18 mouse cellular contexts compared by ENCODE assay signal in genomic region chr14:37136110-37136509, GRCm38 (mm10). TPM values are rescaled to one million over a fixed set of nuclear protein-coding genes. Genes with fewer than 3 reads are reported as not detected.
A peak's percentile ranks its signal among the peaks of the same experiment; 100 is the strongest.
DNase-seq lines count a peak whose midpoint lies in the region; ATAC-seq and TF ChIP-seq lines count a peak whose summit lies in the region.
"Had no signal": no experiment of that assay in that cellular context is flagged by ENCODE, and none has a peak within 500 bp of the region (broad histone marks: within the 10 kb centered on the region; RNA-seq: fewer than 3 reads in every experiment).

No protein-coding gene starts in this region.

- ATAC-seq in hindbrain, postnatal 0 days: no peak
- no peak for ATAC-seq in hindbrain, embryonic 11.5 days (ENCODE audit: low FRiP score)
- no peak for ATAC-seq in liver, embryonic 14.5 days (ENCODE audit: insufficient read depth)

- no peaks in the 10 kb centered on the region for H3K9me3 ChIP-seq in hindbrain, postnatal 0 days (ENCODE audit: low read length)
- no peaks in the 10 kb centered on the region for H3K9me3 ChIP-seq in hindbrain, embryonic 11.5 days (ENCODE audit: control insufficient read depth, low read length)
- H3K9me3 ChIP-seq in CH12.LX (replicated peaks; ENCODE audit: low read length): no peaks in the 10 kb centered on the region
- no peaks in the 10 kb centered on the region for H3K9me3 ChIP-seq in liver, embryonic 14.5 days (ENCODE audit: control insufficient read depth, low read length)
- H3K9me3 ChIP-seq: G1E; heart, embryonic 13.5 days; hindbrain, embryonic 10.5 days; neural tube, embryonic 12.5 days had no signal

- H3K27ac ChIP-seq in hindbrain, postnatal 0 days: no peak overlapping the region
- no peak overlapping the region for H3K27ac ChIP-seq in hindbrain, embryonic 11.5 days (ENCODE audit: low read depth, low read length)
- H3K27ac ChIP-seq in CH12.LX (ENCODE audit: insufficient read depth, low read depth): no peak overlapping the region
- H3K27ac ChIP-seq in liver, embryonic 14.5 days: no peak overlapping the region
- H3K27ac ChIP-seq: heart, embryonic 13.5 days; neural tube, embryonic 12.5 days had no signal

- H3K36me3 ChIP-seq in hindbrain, postnatal 0 days (ENCODE audit: insufficient read depth, low read length): peaks cover 12% of the 10 kb centered on the region; the same call in 1 of the 2 replicates
- no peaks in the 10 kb centered on the region for H3K36me3 ChIP-seq in hindbrain, embryonic 11.5 days (ENCODE audit: control insufficient read depth, insufficient read depth, low read length)
- peaks cover 11 to 24% of the 10 kb centered on the region in 2 experiments for H3K36me3 ChIP-seq in CH12.LX (replicated peaks in 1 of 2; ENCODE audit: control insufficient read depth in 1 of 2, insufficient read depth in 1 of 2, low read length in 1 of 2)
- peaks cover 23% of the 10 kb centered on the region for H3K36me3 ChIP-seq in liver, embryonic 14.5 days (replicated peaks; ENCODE audit: control insufficient read depth, insufficient read depth, low read depth)

- dilution Hi-C loops in CH12.LX (cut with MboI; ENCODE audit: extremely low pct_ligation_motif_present, extremely low pct_unique_long_range_greater_than_20kb, low sequenced_read_pairs): no loop called here

- no peak for TF ChIP-seq RAD21 in CH12.LX (IDR thresholded peaks at IDR 0.05; ENCODE audit: low read depth, low read length)

- no peak for TF ChIP-seq POLR2A in CH12.LX (IDR thresholded peaks at IDR 0.05; ENCODE audit: low read depth, low read length)

- 81% methylated on average over 4 of the region's 4 CpGs for WGBS in hindbrain, postnatal 0 days
- 81% methylated on average over 4 of the region's 4 CpGs for WGBS in hindbrain, embryonic 11.5 days
- WGBS in liver, embryonic 14.5 days (ENCODE audit: insufficient replicate concordance): 71% methylated on average over 4 of the region's 4 CpGs

- TF ChIP-seq CTCF in hindbrain, postnatal 0 days (IDR thresholded peaks at IDR 0.05; ENCODE audit: low read depth): no peak
- no peak for TF ChIP-seq CTCF in CH12.LX (conservative IDR thresholded peaks at IDR 0.05 in 1 of 2, IDR thresholded peaks at IDR 0.05 in 1 of 2; ENCODE audit: low read depth in 2 of 2, low read length in 2 of 2)
- no peak for TF ChIP-seq CTCF in liver, embryonic 14.5 days (IDR thresholded peaks at IDR 0.05; ENCODE audit: low read depth)

- no peak for TF ChIP-seq EP300 in CH12.LX (IDR thresholded peaks at IDR 0.05; ENCODE audit: low read length)
- no peak for TF ChIP-seq EP300 in liver, embryonic 14.5 days (IDR thresholded peaks at IDR 0.05; ENCODE audit: low read depth)

- in situ Hi-C loops in CH12.LX (cut with MboI; ENCODE audit: low pct_ligation_motif_present, low pct_unique_long_range_greater_than_20kb, low sequenced_read_pairs): loop anchor here (25.0 kb wide), 1 partner anchor 274 kb away; no protein-coding TSS in a partner anchor

- H3K9ac ChIP-seq in hindbrain, postnatal 0 days (replicated peaks; ENCODE audit: low read length): no peak overlapping the region
- no peak overlapping the region for H3K9ac ChIP-seq in hindbrain, embryonic 11.5 days (ENCODE audit: low read depth, low read length)
- H3K9ac ChIP-seq in CH12.LX (ENCODE audit: insufficient read depth, low read depth): peak overlapping the region; percentile 53; the same call in 1 of the 2 replicates
- H3K9ac ChIP-seq in liver, embryonic 14.5 days (replicated peaks): no peak overlapping the region

- H3K79me2 ChIP-seq in CH12.LX (replicated peaks; ENCODE audit: control insufficient read depth, extremely low read depth, insufficient read depth, poor library complexity, severe bottlenecking): peaks cover 24% of the 10 kb centered on the region

- no peak overlapping the region for H3K4me3 ChIP-seq in hindbrain, postnatal 0 days (ENCODE audit: low read length)
- H3K4me3 ChIP-seq in hindbrain, embryonic 11.5 days (ENCODE audit: low read depth, low read length): no peak overlapping the region
- peak overlapping the region in 2 of 3 experiments; percentile 48 to 85 for H3K4me3 ChIP-seq in CH12.LX (replicated peaks in 1 of 3; ENCODE audit: low read depth in 2 of 3, low read length in 2 of 3, poor library complexity in 1 of 3)
- no peak overlapping the region for H3K4me3 ChIP-seq in liver, embryonic 14.5 days (ENCODE audit: insufficient read depth in 1 of 2, low read depth in 2 of 2, low read length in 2 of 2)

- H3K4me2 ChIP-seq in hindbrain, postnatal 0 days (ENCODE audit: low read depth, low read length): peak overlapping the region; percentile 71; the same call in 1 of the 2 replicates
- H3K4me2 ChIP-seq in hindbrain, embryonic 11.5 days (replicated peaks; ENCODE audit: low read depth, low read length): no peak overlapping the region
- peak overlapping the region; percentile 94 for H3K4me2 ChIP-seq in CH12.LX (ENCODE audit: insufficient read depth, low read depth, poor library complexity, severe bottlenecking)
- peak overlapping the region; percentile 11; the same call in 1 of the 2 replicates for H3K4me2 ChIP-seq in liver, embryonic 14.5 days (ENCODE audit: low read depth)

- H3K4me1 ChIP-seq in hindbrain, postnatal 0 days (ENCODE audit: insufficient read depth, low read length): 0 out of 2 replicates have a peak, but pooled peaks cover 3% of the 10 kb centered on the region
- no peaks in the 10 kb centered on the region for H3K4me1 ChIP-seq in hindbrain, embryonic 11.5 days (replicated peaks; ENCODE audit: control insufficient read depth, insufficient read depth, low read length)
- peaks cover 2 to 38% of the 10 kb centered on the region in 2 experiments for H3K4me1 ChIP-seq in CH12.LX (ENCODE audit: control insufficient read depth in 1 of 2, insufficient read depth in 2 of 2)
- peaks cover 0 to 2% of the 10 kb centered on the region in 2 experiments; a peak in 2 of 4 replicates for H3K4me1 ChIP-seq in liver, embryonic 14.5 days (replicated peaks; ENCODE audit: control insufficient read depth in 2 of 2, insufficient read depth in 2 of 2, low read length in 1 of 2)

- H3K27me3 ChIP-seq in hindbrain, postnatal 0 days (ENCODE audit: insufficient read depth, low read length): no peaks in the 10 kb centered on the region
- H3K27me3 ChIP-seq in hindbrain, embryonic 11.5 days (ENCODE audit: control insufficient read depth, insufficient read depth, low read length): no peaks in the 10 kb centered on the region
- H3K27me3 ChIP-seq in CH12.LX (replicated peaks): no peaks in the 10 kb centered on the region
- no peaks in the 10 kb centered on the region for H3K27me3 ChIP-seq in liver, embryonic 14.5 days (ENCODE audit: control insufficient read depth, insufficient read depth, low read length)
- H3K27me3 ChIP-seq: heart, embryonic 13.5 days; neural tube, embryonic 12.5 days had no signal

- DNase-seq in cerebellum, postnatal 10 days: peak; percentile 14 to 27
- no peak for DNase-seq in cerebellum, postnatal 25 days
- no peak for DNase-seq in hindbrain, postnatal 0 days (ENCODE audit: low spot score)
- DNase-seq in hindbrain, embryonic 11.5 days (ENCODE audit: low spot score): no peak
- DNase-seq in CH12.LX (ENCODE audit: extremely low read depth): no peak
- no peak for DNase-seq in liver, embryonic 14.5 days (ENCODE audit: low read depth in 3 of 3, low spot score in 3 of 3)
- DNase-seq in adrenal gland, adult (ENCODE audit: inconsistent age in 2 of 2, low spot score in 1 of 2): no peak
- no peak for DNase-seq in spleen, adult 18-20 months
- DNase-seq: adrenal gland, postnatal 36 days; gastrocnemius, postnatal 36 days; kidney, postnatal 10 days; left cerebral cortex, postnatal 4 days; lung, adult 2 months had no signal

TF ChIP-seq in CH12.LX, 34 proteins besides CTCF, POLR2A, EP300 and RAD21 (continues in another document):
- TF ChIP-seq PAX5 (IDR thresholded peaks at IDR 0.05; ENCODE audit: low read length): no peak
- TF ChIP-seq ETS1 (conservative IDR thresholded peaks at IDR 0.05; ENCODE audit: low read depth, low read length): no peak
- no peak for TF ChIP-seq NELFE (IDR thresholded peaks at IDR 0.05; ENCODE audit: low read depth, low read length)
- no peak for TF ChIP-seq ZMIZ1 (IDR thresholded peaks at IDR 0.05; ENCODE audit: low read depth, low read length)
- no peak for TF ChIP-seq MEF2A (IDR thresholded peaks at IDR 0.05; ENCODE audit: borderline replicate concordance, low read depth, low read length)
- no peak for TF ChIP-seq ELF1 (IDR thresholded peaks at IDR 0.05; ENCODE audit: low read depth, low read length)
- no peak for TF ChIP-seq TBP (conservative IDR thresholded peaks at IDR 0.05; ENCODE audit: low read depth, low read length)
- no peak for TF ChIP-seq UBTF (IDR thresholded peaks at IDR 0.05; ENCODE audit: low read depth, low read length)
- no peak for TF ChIP-seq POLR2AphosphoS2 (IDR thresholded peaks at IDR 0.05; ENCODE audit: low read depth, low read length)

RNA-seq across cellular contexts. Expression of gene Ghitm, which starts 1.0 kb away (rescaled TPM):
- total RNA-seq in hindbrain, postnatal 0 days (2014; rRNA removed): 86.5 and 103 TPM in 2 replicates
- 237 and 241 TPM in 2 replicates for polyA plus RNA-seq in hindbrain, postnatal 0 days (2015; fragmentation: Nextera tagmentation; extraction: Ambion mirVana)
- 189 and 215 TPM in 2 replicates for polyA plus RNA-seq in hindbrain, embryonic 11.5 days (2014; fragmentation: Nextera tagmentation; extraction: Ambion mirVana)
- 190 and 302 TPM in 2 replicates for total RNA-seq in CH12.LX (2012; rRNA removed)
- total RNA-seq in CH12.LX (2014; rRNA removed): 320 and 363 TPM in 2 replicates
- polyA plus RNA-seq in CH12.LX (2012; ENCODE audit: insufficient read length, low read depth): 311 TPM in 2 replicates
- 64.5 and 88.4 TPM in 2 replicates for polyA plus RNA-seq in liver, embryonic 14.5 days (2012; rRNA removed)
- 231 and 243 TPM in 2 replicates for polyA plus RNA-seq in liver, embryonic 14.5 days (2014; fragmentation: Nextera tagmentation; extraction: Ambion mirVana)

RNA-seq across cellular contexts. Expression of gene 2610528A11Rik, which starts 22.3 kb away (rescaled TPM):
- total RNA-seq in hindbrain, postnatal 0 days (2014; rRNA removed): not detected in 2 replicates
- polyA plus RNA-seq in hindbrain, postnatal 0 days (2015; fragmentation: Nextera tagmentation; extraction: Ambion mirVana): 0.66 and 0.73 TPM in 2 replicates
- 0.34 and 0.38 TPM in 2 replicates for polyA plus RNA-seq in hindbrain, embryonic 11.5 days (2014; fragmentation: Nextera tagmentation; extraction: Ambion mirVana)
- total RNA-seq in CH12.LX (2012; rRNA removed) (not detected in 2 replicates), CH12.LX (2014; rRNA removed) (not detected in 2 replicates)
- polyA plus RNA-seq in CH12.LX (2012; ENCODE audit: insufficient read length, low read depth): not detected in 2 replicates
- polyA plus RNA-seq in liver, embryonic 14.5 days (2012; rRNA removed): 0.35 and 0.54 TPM in 2 replicates
- not detected in 2 replicates for polyA plus RNA-seq in liver, embryonic 14.5 days (2014; fragmentation: Nextera tagmentation; extraction: Ambion mirVana)
- total RNA-seq: G1E; midbrain, postnatal 0 days had no signal
- polyA plus RNA-seq: G1E had no signal

RNA-seq across cellular contexts. Expression of gene Cdhr1, which starts 38.0 kb away (rescaled TPM):
- 7.4 and 8.0 TPM in 2 replicates for total RNA-seq in hindbrain, postnatal 0 days (2014; rRNA removed)
- 6.0 and 6.6 TPM in 2 replicates for polyA plus RNA-seq in hindbrain, postnatal 0 days (2015; fragmentation: Nextera tagmentation; extraction: Ambion mirVana)
- polyA plus RNA-seq in hindbrain, embryonic 11.5 days (2014; fragmentation: Nextera tagmentation; extraction: Ambion mirVana): 1.2 and 2.3 TPM in 2 replicates
- total RNA-seq in CH12.LX (2012; rRNA removed) (not detected in 2 replicates), CH12.LX (2014; rRNA removed) (not detected in 2 replicates)
- polyA plus RNA-seq in CH12.LX (2012; ENCODE audit: insufficient read length, low read depth): not detected in 2 replicates
- 0.02 TPM in 2 replicates for polyA plus RNA-seq in liver, embryonic 14.5 days (2012; rRNA removed)
- not detected in 2 replicates for polyA plus RNA-seq in liver, embryonic 14.5 days (2014; fragmentation: Nextera tagmentation; extraction: Ambion mirVana)
- total RNA-seq: gastrocnemius, postnatal 36 days had no signal
- polyA plus RNA-seq: G1E had no signal

Comparison
In these comparisons a context has a peak if more than half of its experiments do, and no peak if none do; other contexts are left out.
1. DNase-seq: peak in cerebellum, postnatal 10 days (2 of 2); none in cerebellum, postnatal 25 days (0 of 2), hindbrain, postnatal 0 days (single experiment), hindbrain, embryonic 11.5 days (single experiment), CH12.LX (single experiment), liver, embryonic 14.5 days (0 of 3), adrenal gland, adult (0 of 2) and spleen, adult 18-20 months (0 of 2).
2. H3K4me3 ChIP-seq: peak in CH12.LX (2 of 3); none in hindbrain, postnatal 0 days (single experiment), hindbrain, embryonic 11.5 days (single experiment) and liver, embryonic 14.5 days (0 of 2).